Mouse (Mus musculus) cerebellum, postnatal 10 days (tissue): ENCODE measurements around the gene Vmn1r1.

Source experiments
- DNase-seq, 2 experiments: peaks; one replicate each; pipeline ENCODE4 v3.0.0; 2021; ENCODE audit warnings: mixed read lengths in 2 of 2

Vmn1r1 gene

DNA sequence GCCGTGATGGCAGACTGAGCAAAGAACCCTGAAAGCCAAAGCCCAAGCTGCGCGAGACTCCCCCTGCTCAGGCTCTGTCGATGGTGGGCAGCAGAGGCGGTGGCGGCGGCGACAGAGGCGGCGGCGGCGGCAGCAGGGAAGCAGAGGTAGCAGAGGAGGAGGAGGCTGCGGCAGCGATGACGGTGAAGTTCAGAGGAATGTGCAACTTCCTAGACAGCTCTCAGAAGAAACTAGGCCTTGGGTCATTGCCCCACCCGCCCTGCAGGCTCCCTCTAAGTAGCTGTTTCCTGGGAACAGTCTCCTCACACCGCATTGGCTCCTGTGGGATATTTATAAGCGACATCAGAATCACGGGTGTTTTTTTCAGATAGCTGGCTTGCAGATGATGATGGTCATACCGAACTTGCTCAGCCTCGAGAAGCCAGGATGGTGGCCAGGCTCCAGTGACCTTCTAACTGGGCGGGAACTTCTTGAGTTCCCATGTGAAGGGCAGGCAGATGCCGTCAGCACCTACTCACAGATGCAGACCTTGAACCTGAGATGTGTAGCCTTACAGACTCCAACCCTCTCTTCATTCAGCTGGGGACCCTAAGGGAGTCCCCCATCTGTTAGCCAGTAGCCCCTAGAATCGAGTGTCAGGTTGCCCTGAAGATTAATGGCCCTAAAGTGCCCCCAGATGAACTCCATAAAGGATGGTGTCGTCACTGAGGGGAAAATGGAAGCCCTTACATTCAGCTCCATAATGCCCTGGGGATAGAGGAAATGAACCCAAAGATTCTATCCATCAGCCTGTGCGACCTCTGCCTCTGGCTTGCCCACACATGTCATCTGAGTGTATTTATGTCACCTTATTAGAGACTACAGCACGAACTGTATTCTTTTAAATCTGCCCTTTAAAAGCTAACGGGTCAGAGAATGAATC lies 26.8 kb downstream of the Vmn1r1 start:
- DNase-seq, result no peak

- DNase-seq, result peak; percentile 56 to 64
Observed at GRCm38 (mm10) chr1:182130830-182131229, 33.5 kb downstream of the Vmn1r1 start.

- peak; percentile 93 for DNase-seq
Observed at GRCm38 (mm10) chr1:182124924-182125368, 39.3 kb downstream of the Vmn1r1 start.

DNA sequence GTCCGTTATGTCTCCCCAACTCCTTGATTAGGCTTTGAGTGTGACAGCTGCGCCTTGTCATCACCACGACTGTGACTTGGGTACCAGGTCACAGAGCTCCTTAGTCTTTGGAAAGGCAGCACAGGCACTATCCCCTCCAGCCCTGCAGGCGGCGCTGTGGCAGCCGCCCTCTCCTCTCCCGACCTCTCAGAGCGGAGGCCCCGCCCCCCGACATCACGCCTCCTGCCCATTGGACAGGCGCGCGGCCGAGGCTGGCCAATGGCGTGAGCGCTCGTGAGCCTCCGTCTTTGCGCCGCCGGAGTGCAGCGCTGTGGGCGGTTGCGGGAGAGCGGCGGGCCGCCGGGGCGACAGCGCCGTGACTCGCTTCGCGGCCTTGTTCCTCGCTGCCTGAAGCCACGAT lies 39.8 kb downstream of the Vmn1r1 start, which contains the start of gene Srp9:
Gene Srp9 (plus strand): TSS at position 232 of the 400 bp plus-strand sequence.
- DNase-seq, result peak; percentile 100

DNA sequence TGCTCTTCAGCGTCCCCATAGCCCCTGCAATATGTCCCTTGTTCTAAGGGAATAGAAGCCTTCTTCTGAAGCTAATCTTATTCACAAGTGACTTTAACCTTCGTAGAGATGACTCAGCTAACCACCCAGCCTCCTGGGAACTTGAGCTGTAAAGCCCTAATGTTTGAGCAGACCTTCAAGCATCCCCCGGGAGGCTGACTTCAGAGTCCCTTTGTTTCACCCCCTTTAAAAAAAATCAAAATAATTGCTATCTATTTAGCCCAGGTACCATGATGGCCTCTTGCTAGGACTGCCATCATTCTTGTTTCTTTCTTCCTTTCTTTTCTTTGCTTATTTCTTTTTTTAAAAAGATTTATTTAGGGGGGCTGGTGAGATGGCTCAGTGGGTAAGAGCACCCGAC lies 41.9 kb downstream of the Vmn1r1 start:
- no peak for DNase-seq

DNA sequence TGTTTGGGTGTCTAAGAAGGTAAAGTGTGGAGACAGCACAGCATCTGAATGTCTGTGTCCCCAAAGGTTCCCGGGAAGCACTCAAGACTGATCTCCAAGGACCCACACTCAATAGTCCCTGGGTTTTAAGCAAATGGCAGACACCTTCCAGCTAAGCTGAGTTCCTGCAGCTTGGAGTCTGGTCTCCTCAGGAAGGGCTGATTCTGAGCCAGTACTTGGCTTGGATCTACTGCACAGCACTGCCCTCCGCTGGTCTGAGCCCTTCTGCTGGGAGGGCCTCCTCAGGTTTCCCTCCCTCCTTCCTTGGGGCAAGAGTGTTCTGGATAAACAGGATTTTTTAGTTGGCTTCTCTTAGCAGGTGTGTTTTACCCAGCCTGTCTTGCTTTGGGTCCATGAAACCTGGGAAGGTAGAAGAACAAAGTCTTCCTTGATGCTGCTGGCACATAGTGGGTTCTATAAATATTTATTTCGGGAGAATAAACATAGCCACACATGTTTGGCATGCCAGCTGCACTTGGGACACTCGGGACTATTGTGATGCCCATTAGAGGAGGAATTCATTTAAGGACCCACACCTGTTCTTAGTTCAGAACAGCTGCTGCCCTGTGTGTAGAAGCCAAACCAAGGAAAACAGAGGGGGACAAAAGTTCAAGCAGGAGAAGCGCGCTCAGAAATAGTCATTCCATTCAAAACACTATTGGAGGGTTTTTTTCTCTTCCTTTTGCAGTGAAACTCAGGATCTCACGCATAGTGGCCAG lies 48.5 kb downstream of the Vmn1r1 start:
- peak; percentile 84 to 86 for DNase-seq

GRCm38 (mm10) chr1:182115197-182115596 lies 49.1 kb downstream of the Vmn1r1 start:
- DNase-seq, result peak; percentile 76

- DNase-seq, result peak; percentile 36 to 44
Observed at GRCm38 (mm10) chr1:182113587-182114500, 50.4 kb downstream of the Vmn1r1 start.

- DNase-seq, result no peak
Observed at GRCm38 (mm10) chr1:182113131-182113530, 51.2 kb downstream of the Vmn1r1 start.

- no peak for DNase-seq
Observed at GRCm38 (mm10) chr1:182112385-182112784, 51.9 kb downstream of the Vmn1r1 start.

- DNase-seq, result peak; percentile 84 to 86
Observed at GRCm38 (mm10) chr1:182111386-182112317, 52.6 kb downstream of the Vmn1r1 start.

DNA sequence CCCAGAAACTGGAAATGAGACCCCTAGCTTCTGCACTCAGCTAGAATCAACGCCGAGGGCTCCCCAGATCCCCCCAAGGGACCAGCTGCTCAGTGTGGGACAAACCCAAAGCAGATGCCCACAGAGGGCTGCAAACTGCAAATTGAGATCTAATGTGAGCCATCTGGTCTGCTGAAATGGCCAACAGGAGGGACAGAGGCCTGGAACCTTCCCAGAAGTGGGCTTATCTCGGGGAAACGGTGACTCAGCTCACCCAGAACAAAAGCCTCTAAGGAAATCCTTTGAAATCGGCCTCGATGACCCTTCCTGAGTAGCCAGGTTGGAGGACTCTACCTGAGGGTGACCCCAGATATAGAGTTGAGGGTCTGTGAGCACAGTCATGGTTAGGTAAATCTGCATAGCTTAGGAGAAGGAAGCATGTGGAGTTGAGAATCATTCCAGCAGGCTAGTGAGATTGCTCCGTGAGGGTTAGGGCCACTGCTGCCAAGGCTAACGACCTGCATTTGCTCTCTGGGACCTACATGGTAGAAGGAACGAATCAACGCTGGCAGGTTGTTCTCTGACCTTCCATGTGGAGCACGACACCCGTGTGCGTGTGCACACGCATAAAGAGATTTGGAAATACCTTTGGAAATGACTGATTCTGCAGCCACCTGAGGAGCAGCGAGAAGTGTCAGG lies 53.4 kb downstream of the Vmn1r1 start:
- DNase-seq, result peak; percentile 90 to 91

GRCm38 (mm10) chr1:182110185-182110584 lies 54.1 kb downstream of the Vmn1r1 start:
- DNase-seq, result no peak

- no peak for DNase-seq
Observed at GRCm38 (mm10) chr1:182108397-182109099, 55.7 kb downstream of the Vmn1r1 start.

GRCm38 (mm10) chr1:182107251-182107650 lies 57.0 kb downstream of the Vmn1r1 start:
- no peak for DNase-seq

DNA sequence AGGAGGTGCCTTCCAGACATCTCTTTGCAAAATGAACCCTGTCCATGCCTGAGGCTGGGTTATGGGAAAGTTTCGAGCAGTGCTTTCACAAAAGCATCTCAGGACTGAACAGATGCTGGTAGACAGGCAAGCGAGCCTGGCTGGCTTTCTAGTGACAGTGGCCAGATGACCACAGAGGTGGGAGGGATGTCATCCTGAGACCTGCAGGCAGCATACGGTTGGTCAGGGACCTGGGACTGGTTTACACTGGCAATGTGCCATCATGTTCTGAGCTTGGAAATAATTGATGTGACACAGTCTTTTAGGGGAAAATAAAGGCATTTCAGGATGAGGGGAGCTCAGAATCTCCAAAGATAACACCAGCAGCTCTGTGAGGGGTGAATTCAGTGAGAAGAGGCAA lies 59.3 kb downstream of the Vmn1r1 start:
- peak; percentile 76 to 77 for DNase-seq
